Mouse (Mus musculus) brain, embryonic 14.5 days (tissue): ENCODE measurements at regions not wholly inside any gene's neighbourhood (a gene's known extent, or its start where the extent isn't known, plus 50 kb on each side); places are given as distances from the start of the nearest gene placed in this dataset.

Experiments used
- DNase-seq: peaks from one replicate; pipeline ENCODE4 v3.0.0-alpha.2; 2011; ENCODE audit warnings: low read depth
- CTCF ChIP-seq: fragments of 200-500 bp; IDR thresholded peaks from 2 replicates; pipeline ENCODE4 v1.5.1; 2012; ENCODE audit warnings: inconsistent platforms, mild to moderate bottlenecking, moderate library complexity, borderline replicate concordance; ENCODE audit not compliant: insufficient read depth, insufficient read length; ENCODE audit errors: extremely low read depth
- POLR2A ChIP-seq: fragments of 200-500 bp; IDR thresholded peaks from 2 replicates; pipeline ENCODE4 v1.6.1; 2012; ENCODE audit warnings: mild to moderate bottlenecking, inconsistent platforms, borderline replicate concordance; ENCODE audit not compliant: poor library complexity, insufficient read depth, insufficient read length, severe bottlenecking; ENCODE audit errors: extremely low read depth

DNA sequence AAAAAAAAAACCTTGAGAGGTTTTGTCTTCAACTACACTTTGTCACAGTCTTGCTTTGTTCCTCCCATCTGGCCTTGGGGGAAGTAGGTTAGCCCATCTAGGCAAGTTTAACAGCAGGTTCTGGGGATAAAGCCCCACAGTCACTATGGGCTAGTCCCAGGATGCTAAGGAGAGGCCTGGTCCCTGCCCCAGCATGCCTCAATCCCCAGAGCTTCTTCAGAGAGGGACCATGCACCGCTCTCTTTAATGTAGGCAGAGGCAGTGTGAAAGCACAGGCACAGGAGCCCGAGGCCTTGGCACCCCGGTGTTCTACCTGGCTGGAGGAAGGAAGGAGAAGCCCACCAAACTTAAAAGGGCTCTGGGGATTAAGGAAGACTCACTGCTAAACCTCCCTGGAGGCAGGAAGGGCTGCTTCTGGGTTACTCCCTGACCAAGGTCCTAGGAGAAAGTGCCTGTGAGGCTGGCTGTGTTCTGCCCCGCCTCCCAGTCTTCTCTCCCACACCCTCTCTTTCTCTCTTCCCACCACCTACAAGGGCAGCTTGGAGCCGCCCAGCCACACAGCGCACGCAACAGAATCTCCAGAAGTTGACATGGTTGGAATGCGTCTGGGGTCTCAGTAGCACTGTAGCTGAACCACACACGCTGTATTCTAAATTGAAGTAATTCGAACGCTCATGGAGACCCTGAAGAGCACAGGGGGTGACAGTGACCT, 633.5 kb downstream of the Zfp706 start:
- no peak for DNase-seq
- TF ChIP-seq POLR2A: no peak
- TF ChIP-seq CTCF: no peak

DNA sequence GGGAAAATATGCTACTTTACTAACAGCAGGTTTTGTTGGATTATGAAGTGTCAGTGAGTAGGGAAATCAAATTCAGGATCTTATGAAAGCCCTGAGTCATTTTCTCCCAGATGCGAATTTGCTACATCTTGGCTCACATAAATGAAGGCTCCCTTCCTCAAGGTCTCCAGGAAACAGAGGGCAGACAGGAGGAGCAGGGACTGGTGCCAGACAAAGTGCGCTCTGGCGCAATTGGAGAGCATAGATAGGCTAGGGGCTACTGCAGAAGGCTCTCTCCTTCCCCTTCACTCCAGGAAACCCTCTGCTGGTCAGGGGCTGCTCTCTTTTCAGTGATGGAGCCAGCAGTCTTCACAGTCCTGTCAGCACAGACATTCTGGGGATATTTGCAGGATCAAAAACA, 634.1 kb downstream of the Zfp706 start:
- TF ChIP-seq POLR2A: no peak
- peak; percentile 31 for DNase-seq

DNA sequence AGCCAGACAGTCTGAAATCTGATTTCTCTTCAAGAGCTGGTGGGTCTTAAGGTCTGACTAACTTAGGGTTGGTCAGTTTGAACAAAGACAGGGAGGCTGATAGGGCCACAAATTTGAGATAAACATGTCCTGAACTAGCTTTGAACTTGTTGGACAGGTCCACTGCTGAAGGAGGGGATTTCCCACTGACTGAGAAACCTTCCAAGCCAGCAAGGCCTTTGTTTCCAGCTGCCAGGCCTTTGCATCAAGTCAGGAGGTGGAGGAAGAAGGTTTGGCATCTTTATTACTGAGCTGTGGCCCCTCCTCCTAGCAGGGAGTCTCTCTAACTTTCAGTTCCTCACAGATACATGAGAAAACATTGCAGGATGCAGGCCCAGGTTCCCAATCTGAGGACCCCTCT, 636.2 kb downstream of the Zfp706 start:
- no peak for TF ChIP-seq CTCF
- no peak for DNase-seq

DNA sequence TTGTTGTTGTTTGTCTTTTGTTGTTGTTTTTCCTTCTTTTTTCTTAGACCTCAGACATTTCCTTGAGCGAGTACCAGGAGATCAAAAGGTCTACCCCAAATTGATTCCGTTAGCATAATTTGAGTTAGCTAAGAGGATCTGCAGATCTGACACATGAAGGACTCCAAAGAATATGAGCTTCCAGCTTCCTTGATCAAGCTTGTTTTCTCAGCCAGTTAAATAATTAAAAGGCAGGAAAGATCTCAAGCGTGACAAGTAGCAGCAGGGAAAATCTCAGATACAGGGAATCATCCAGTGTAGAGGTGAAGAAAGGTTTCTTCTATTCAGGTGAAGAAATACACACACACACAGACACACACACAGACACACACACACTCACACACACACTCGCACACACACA, 636.7 kb downstream of the Zfp706 start:
- TF ChIP-seq POLR2A (no peak), CTCF (no peak)
- DNase-seq: no peak

DNA sequence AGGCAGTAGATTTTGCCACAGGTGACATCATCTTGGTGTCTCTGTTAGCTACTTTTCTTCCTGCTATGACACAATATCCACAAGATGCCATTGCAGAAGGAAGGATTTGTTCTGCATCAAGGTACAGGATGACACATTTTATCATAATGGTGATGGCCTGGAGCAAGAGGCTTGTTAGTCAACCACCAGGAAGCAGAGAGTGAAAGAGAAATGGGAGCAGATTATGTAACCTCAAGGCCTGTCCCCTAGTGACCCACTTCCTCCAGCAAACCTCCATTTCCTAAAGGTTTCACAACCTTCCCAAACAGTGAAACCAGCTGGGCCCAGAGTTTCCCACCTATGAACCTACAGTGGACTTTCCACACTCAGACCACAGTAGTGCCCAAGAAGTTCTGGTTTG, 640.3 kb downstream of the Zfp706 start:
- DNase-seq: no peak
- TF ChIP-seq POLR2A (no peak), CTCF (no peak)

DNA sequence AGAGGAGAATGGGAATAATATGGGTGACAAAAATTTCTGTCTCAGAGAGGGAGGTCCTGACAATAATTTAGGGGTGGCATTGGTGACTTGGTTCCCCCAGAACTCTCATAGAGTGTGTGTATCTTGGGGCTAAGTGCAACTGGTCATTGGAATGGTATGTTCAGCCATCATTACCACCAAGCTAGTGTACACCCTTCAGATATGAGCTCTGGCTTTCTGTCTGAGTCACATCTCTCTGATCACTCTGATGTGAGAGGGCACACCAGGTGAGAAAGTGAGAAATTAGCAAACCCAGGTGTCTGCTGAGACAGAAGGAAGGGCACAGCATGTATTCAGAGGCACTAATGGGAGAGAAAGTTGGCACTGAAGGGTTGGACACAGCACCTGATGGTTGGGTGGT, 642.8 kb downstream of the Zfp706 start:
- no peak for DNase-seq
- TF ChIP-seq POLR2A (no peak), CTCF (no peak)

DNA sequence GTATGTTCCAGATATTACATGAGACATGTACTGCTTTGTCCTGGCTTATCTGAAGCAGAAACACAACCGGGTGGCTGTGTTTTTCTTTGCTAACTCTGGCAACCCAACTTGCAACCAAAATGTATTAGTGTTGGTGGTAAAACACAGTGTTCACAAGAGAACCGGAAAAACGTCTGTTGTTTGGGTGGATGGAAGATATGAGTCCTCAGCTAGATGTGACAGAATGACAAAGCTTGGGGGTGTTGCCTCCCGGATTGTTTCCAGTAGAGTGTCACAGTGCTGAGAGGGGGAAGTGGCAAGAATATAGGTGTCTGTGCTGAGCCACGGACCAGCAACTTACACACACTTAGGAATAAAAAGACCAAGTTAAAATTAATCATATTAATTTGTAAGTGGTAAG, 643.5 kb downstream of the Zfp706 start:
- TF ChIP-seq CTCF: no peak
- TF ChIP-seq POLR2A: no peak
- no peak for DNase-seq

DNA sequence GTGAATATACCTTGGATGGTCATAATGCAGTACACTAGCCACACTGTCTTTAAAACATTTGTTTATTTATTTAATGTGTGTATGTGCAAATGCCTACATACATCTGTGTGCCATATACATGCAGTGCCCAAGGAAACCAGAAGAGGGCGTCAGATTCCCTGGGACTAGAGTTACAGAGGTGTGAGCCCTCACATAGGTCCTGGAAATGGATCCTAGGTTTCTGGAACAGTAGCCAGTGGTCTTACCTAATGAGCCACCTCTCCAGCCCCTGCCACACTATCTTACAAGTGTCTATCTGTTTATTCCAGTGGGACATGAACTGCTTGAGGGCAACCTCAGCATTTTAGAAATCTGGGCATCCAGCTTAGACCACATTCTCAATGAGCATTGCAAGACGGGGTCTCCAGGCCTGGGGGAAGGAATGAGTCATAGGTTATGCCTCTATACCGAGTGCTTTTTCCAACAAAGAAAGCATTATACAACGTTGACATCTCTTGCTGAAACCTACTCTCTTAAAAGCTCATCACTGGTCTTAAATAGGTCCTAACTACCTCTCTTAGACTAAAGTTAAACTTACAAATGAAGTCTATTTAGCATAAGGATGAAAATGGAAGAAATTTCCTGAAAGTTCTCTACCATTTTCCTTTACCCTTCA, 644.5 kb downstream of the Zfp706 start:
- TF ChIP-seq POLR2A: no peak
- TF ChIP-seq CTCF: peak; percentile 13; the same call in 1 of the 2 replicates
- no peak for DNase-seq

DNA sequence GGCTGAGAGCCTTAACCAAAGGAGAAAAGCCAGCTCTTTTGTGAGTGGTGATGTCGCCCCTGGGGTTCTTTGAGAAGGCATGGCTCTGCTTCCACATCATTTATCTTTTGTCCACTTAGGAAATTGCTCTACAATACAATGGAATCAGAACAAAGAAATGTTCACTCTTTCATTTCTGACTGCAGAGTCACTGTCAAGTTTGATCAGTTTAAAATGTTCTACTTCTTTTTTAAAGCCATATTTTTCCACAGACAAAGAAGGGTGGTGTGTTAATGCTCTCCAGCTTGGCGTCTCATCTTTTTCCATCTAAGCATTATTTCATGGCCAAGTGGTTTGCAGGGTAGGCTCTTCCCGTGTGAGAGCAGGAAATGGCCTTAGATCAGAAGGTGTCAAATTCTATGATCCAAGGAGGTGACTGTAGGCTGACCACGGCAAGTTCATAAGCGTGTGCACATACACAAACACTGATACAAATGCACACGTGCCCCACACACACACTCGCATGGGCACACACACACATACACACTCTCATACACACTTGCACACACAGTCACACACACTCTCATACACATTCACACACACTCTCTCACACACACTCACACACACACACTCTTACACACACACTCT, 645.9 kb downstream of the Zfp706 start:
- TF ChIP-seq POLR2A (no peak), CTCF (no peak)
- peak; percentile 49 for DNase-seq

DNA sequence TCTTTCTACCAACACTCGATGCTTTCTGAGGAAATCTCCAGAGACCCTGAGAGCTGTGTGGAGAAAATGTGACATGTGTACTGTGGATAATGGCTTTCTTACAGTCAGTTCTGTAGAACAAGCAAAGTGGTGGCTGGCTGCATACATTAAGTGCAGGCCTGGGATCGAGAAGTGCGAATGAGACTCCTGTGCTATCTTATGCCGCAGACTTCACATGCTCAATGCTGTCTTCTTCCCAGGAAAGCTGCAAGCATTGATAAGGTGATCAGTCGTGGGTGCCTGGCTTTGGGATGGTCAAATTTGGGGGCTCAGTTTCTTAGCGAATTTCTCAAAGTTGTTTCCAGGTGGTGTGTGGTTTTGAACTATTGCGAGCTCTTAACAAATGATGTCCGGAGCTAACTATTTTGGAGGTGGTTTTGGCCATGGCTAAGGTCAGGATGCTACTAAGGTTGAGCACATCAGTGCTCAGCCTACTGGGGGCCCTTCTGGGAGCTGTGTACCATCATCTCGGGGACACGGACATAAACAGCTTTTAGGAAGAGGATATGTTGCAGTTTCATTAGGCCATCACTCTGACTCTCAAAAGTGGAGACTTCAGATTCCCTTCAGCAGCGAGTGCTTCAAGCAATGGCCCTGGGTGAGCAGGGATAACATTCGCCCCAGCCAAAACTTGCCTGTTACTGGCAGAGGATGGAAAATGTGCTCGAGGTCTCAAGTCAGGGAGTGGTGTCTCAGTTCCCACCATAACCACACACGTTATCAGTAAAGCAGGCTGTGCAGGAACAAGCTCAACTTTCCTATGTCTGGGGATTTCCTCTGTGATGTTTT, 646.7 kb downstream of the Zfp706 start:
- peak; percentile 17 for DNase-seq
- TF ChIP-seq POLR2A: no peak
- TF ChIP-seq CTCF: no peak

DNA sequence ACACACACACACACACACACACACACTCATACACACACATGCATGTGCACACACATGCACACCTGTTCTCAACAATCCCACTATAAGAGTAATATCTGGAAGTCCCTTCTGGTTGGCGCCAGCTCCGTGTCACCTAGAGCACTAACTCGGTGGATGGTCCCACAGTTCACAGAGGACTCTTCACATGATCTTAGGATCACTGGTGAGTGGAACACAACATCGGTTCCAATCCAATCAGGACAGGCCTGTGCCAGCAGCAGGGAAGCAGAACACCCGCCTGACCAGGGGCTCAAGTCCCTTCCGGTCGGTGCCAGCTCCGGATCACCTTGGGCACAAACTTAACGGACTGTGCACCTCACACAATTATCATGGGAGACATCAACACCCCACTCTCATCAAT, 651.7 kb downstream of the Zfp706 start:
- DNase-seq: no peak
- TF ChIP-seq CTCF: no peak
- no peak for TF ChIP-seq POLR2A
